Mouse (Mus musculus): Measurements from ENCODE around the gene Fgf3.
"Not testable (repeated sequence)": the region's sequence is repeated elsewhere in the genome, so short reads cannot be mapped to it uniquely, and the experiment has no call there.

Gene Fgf3

DNA sequence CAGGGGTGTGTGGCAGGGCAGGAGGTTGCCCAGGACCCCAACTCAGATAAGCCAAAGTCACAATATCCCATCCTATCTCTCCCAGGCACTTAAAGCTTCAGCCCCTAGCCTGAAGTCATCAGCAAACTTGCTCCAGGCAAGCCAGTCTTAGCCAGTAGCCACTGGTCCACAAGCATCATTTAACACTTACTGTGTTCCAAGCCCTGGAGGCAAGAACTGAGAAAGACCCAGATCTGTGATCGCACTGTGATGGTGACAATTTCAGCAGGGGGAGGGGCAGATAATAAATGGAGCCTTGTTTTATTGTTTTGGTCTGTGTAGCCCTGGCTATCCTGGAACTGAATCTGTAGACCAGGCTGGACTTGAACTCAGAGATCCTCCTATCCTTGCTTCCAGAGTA lies 20.8 kb downstream of the Fgf3 start:
- no peak for DNase-seq (ENCODE audit: low spot score)

DNA sequence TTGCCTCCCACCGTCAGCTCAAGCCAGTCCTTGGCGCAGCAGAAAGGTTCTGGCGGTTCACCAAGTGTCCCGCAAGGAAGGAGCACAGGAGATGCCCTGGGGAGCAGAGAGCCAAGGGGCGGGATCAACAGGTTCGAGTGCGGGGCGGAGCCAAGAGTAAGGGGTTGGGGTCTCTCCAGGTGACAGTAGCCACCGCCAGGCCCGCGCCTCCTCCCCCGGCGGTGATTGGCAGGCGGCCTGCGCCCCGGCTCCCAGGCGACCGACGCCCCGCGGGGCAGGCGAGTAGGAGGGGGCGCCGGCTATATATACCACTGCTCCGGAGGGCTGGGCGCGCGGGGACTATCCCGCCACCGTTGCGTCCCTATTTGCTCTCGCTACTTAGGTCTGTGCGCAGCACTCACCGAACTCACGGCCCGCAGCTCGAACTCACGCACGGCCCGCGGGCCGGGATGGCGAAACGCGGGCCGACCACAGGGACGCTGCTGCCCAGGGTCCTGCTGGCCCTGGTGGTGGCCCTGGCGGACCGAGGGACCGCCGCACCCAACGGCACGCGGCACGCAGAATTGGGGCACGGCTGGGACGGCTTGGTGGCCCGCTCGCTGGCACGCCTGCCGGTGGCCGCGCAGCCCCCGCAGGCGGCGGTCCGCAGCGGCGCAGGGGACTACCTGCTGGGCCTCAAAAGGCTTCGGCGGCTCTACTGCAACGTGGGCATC lies 23.3 kb downstream of the Fgf3 start:
- DNase-seq (ENCODE audit: low spot score): no peak

DNA sequence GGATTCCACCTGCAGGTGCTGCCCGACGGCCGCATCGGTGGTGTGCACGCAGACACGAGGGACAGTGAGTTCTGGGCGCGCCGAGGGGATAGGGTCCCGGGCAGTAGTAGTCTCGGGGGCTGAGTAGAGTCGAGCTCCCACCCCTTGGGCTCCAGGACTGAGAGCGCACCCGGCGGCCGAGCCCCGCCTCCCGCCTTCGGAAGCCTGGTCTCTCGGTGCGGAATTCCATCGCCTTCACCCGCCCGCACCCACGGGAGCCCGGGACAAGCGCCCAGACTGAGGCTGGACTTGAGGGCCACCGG lies 23.8 kb downstream of the Fgf3 start:
- no peak for DNase-seq (ENCODE audit: low spot score)

DNA sequence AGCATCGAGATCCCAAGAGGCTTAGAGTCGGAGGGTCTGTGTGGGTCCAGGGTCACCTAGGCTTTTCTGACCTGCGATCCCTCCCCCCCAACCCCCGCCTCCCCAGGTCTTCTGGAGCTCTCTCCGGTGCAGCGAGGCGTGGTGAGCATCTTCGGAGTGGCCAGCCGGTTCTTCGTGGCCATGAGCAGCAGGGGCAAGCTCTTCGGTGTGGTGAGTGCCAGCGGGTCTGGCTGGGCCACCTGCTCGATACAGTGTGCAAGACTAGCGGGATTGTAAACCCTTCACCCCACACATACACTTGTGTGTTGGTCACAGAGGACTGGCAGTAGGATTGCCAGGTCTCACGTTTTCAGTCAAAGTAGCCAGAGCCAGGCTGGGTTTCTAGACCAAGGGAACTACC lies 24.2 kb downstream of the Fgf3 start:
- DNase-seq (ENCODE audit: low spot score): no peak

DNA sequence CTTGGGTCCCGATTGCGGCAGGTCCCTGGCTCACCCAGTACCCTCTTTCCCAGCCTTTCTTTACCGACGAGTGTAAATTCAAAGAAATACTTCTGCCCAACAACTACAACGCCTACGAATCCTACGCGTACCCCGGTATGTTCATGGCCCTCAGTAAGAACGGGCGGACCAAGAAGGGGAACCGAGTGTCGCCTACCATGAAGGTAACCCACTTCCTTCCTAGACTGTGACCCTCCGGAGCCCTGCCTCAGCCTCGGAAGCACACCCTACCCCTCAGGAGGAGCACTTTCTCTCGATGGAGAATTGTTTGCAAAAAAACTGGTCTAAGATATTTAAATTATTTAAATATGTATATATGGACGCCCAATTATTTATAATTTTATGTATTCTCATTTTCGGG lies 24.8 kb downstream of the Fgf3 start:
- no peak for DNase-seq (ENCODE audit: low spot score)

DNA sequence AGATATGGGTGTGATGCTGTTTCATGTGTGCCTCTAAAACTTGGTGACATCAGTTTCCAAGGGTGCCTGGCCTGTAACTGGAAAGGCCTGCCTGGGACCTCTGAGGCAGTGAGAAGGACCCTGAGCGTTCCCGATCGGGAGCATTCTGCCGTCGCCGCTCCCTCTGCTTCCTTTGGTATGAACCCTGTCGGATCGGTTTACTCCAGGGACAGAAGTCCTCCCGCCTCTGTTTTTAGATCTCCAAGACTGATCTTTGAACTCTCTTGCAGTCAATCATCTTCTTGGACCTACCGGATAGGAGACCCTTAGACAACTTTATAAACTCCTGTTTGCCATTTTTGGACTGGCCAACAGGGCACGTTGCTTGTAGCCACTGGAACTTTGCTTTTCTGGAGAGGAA lies 25.3 kb downstream of the Fgf3 start:
- DNase-seq (ENCODE audit: low spot score): no peak

DNA sequence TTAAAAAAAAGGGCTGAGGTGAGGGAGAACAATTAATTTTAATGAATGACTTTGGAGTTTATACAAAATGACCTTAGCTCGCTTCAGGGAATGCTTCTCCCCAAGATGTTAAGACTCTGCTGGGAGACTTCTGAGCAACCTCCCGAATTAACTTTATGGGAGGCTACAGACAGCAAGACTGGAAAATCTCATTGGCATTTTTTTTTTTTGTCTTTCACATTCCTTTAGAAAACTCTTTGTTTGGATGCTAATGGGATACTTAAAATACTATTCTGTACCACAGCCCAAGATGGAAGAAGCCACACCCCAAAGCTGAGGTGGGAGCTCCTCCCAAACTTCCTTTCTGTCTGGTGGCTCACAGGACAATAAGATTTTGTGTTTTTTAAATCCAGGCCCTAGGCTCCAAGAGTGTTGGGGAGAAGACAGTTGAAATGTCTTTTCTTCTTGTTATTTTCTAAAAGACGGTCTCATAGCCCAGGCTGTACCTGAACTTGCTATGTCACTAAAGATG lies 26.3 kb downstream of the Fgf3 start:
- DNase-seq (ENCODE audit: low spot score): no peak

DNA sequence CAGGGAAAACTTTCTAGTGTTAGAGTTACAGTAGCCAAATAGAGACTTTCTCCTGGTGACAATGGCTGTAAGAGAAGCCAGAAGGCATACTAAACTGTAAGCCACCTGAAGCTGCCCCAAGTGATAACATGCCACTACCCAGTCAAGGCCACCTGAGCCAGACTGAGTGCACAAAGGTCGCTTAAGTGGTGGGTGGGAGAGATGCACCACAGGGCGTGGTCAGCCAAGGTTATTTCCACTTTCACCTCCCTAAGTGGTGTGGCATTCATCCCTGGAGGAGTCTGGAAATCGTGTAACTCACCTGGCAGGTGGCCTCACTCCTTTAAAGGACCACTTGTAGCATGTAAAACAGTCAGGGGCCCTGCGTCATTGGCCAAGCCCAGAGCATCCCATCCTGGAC lies 29.3 kb downstream of the Fgf3 start:
- no peak for DNase-seq (ENCODE audit: low spot score)

DNA sequence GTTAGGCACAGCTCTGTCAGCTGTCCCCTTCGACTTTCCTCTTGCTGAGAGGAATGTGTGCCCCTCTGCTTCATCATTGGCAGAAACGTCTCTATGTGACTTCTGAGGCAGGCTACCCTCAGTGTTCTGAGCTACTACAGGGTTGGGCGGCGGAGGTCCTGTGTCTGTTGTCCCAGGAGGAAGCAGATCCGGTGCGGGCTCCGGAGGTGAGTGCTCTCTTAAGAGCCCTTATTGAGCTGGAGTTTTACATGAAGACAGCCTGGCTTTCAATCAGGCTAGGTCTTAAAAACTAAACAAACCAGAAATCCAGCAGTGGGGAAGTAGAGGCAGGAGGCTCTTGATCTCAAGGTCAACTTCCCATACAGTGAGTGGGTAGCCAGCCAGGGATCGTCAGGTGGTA lies 29.7 kb downstream of the Fgf3 start:
- no peak for DNase-seq (ENCODE audit: low spot score)

DNA sequence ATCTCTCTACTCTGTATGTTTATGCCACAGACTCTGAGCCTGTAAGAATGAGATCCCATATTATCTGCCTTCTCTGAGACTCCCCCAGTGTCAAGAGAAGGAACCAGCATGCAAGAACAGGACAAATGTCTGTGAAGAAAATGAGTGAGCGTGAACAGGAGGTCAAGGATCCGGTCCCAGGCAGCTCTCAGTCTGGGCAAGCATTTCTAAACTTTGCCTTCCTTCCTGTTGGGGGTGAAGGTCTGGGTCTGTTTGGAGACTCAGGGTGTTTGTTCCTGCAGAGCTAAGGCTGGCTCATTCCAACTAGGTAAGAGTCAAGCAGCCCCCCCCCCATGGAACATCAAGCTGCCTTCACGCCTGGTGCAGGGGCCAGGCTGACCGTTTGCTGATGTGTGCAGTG lies 34.5 kb downstream of the Fgf3 start:
- DNase-seq (ENCODE audit: low spot score): no peak

DNA sequence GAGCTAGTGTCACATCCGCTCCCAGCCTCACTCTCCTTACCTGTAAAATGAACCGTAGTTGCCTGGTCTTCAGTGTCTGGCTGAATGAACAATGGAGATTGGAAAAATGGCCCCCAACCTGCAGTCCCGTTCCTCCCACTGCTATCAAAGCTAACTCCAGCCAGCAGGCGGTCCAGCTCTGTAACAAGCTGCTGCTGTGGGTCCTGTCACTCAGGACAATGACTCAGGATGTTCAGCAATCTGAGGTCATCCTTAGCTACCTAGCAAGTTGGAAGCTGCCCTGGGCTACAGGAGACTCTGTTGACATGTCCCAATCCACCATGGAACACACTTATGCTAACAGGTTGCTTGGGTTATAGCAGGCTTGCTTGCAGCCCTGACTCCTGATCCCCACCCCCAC lies 35.3 kb downstream of the Fgf3 start:
- no peak for DNase-seq (ENCODE audit: low spot score)

DNA sequence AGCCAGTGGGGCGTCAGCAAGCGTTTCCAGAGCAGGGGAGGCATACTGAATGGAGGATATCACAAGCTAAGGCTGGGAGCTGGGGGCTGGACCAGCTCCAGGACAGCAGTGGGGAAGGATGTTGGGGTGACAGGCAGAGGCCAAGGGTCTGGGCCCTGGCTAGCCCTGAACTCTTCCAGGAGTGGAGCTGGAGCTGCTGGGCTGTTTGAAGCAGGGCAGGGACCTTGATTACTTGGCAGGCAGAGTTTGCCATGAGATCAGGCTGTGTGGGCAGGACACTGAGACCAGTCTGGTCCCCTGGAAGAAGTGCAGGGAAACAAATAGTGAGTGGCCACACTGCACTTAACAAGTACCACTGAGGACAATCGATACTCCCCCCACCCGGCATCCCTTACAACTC lies 36.3 kb downstream of the Fgf3 start:
- DNase-seq (ENCODE audit: low spot score): no peak

DNA sequence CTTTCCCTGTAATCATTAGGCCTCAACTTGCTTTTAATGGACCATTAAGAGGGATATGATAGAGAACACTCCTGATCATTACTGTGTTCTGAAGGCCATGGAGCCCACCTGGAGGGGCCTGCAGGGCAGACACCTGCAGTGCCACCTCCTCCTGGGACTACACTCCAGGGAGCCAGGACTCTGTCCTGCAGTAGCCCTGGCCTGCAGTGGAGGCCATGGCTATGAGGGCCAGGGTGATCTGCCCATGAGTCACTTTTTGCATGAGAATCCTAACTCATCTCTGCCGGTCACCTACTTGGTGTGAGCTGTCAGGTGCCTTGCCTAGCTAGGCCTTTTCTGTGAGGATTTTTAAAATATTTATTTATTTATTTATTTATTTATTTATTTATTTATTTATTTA lies 40.5 kb downstream of the Fgf3 start:
- no peak for DNase-seq (ENCODE audit: low spot score)

DNA sequence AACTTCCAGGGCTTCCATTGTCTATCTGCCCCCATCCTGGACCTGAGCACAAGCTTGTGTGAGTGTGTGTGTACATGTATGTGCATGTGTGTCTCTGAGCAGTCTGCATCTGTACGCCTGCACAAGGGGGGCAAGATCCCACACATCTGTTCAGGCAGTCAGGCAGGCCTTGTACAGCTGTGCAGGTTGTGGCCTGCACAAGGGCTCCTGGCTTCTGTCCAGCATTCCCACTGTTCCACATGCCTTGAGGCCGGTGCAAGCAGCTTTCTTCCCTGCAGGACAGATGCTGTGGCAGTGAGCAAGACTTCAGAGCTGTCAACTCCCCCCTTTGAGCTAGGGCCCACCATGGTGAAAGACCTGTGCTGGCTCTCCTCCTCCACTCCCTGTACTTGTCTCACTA lies 45.2 kb downstream of the Fgf3 start:
- DNase-seq (ENCODE audit: low spot score): no peak

DNA sequence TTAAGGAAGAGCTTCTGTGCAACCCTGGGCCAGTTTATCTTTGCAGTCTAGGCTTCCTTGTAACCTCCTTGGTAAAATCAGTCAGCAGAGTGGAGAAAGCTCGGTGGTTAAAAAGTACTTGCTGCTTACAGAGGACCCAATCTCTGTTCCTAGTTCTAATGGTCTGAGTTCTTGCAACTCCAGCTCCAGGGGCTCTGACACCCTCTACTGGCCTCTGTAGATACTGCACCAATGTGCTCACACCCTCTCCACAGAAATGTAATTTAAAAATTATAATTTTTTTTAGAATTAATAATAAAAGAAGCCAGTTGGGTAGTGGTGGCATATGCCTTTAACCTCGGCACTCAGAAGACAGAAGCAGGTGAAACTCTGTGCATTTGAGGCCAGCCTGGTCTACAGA lies 49.8 kb downstream of the Fgf3 start:
- DNase-seq (ENCODE audit: low spot score): no peak

DNA sequence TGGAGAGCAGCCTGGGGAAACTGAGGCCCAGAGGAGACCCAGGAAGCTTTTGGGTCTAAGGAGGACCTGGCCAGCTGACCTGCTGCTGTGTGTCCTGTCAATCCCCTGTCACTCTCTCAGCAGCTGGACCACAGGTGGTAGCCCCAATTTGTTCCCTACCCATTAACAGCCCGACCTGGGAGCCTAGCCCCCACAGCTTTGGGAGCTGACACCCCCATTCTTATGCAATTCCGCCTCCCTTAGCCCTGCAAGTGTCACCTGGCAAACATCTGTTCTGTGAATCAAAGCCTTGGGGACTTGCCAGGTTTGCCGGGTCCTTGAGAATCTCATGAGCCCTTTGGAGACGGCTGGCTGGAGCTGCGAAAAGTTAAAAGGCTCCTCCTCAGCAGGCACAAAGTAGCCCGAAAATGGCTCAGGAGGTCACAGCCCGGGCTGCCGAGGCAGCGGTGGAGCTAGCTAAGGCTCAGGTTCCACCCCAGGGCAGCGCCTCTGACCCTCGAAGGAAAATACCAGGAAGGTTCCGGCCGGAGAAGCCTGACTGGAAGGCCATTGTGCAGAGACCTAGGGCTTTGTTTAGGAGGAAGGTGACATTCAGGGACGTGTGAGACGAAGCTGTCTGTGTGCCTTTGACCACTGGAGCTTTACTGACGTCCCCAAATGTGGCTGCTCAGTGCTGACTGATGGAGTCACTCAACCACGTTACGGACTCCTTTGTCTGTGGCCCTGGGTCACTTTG lies 50.8 kb downstream of the Fgf3 start:
- DNase-seq (ENCODE audit: low spot score): no peak

DNA sequence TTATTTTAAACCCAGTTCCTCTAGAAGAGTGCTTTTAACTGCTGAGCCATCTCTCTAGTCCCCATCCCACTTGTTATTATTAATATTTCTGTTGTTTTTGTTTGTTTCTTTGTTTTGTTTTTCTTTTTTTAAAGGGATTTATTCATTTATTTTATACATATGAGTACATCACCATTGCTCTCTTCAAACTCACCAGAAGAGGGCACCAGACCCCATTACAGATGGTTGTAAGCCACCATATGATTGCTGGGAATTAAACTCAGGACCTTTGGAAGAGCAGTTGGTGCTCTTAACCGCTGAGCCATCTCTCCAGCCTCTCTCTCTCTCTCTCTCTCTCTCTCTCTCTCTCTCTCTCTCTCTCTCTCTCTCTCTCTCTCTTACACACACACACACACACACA lies 52.8 kb downstream of the Fgf3 start:
- not testable (repeated sequence) for DNase-seq (ENCODE audit: low spot score)

DNA sequence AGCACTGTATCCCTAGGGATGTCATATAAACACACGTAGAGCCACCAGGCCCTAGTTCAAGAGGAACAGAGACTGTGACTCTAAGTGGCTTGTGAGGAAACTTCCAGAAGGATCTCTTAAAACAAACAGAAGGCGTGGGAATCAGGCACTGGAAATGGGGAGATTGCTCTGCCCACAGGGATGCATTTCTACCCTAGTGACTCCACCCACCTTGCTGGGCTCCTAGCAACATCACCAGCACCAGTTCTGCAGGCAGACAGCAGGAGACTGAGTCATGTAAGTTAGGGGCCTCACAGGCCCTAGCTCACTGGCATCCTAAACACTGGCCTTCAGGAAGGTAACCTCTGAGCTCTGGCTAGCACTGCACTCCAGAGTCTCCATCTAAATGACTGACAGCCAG lies 54.0 kb downstream of the Fgf3 start:
- no peak for DNase-seq (ENCODE audit: low spot score)

DNA sequence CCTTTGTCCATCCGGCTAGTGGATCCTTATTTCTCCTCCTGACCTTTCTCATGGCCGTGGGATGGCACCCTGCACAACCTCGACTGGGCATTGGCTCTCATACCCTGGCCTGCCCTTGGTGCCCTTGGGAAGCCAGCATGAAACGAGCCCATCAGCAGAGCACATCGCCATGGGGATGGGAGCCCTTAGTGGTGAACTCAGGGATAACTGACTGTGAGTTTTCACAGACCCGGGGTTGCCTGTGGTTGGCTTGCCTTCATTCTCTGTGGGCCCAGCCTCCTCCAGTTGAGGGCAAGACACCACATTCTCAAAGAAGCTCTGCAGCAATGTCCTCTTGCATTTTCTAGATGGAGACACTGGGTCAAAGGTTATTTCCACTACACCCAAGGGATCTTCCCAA lies 54.4 kb downstream of the Fgf3 start:
- DNase-seq (ENCODE audit: low spot score): no peak
